Mouse (Mus musculus): ENCODE data around the gene Gm7137.

DNA sequence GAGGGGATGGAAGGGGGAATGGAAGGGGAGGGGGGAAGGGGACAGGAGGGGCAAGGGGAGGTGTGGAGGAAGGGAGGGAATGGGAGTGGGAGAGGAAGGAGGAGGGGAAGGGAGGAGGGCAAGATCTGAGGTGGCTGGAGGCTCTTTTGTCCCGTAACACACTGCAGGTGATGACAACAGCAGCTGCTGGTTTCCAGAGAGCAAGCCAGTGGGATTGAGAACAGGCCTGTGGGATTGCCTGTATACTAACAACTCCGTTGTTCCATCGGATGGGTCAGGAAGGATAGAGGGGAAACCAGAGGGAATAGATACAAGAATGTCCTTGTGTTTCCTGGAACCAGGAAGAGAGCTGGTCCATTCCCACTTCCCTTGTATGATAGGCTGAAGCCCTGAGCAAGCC lies 9.7 kb upstream of the Gm7137 start:
- TF ChIP-seq CTCF (IDR thresholded peaks at IDR 0.05; ENCODE audit: low read depth, low read length) = no peak
- TF ChIP-seq POLR2A (IDR thresholded peaks at IDR 0.05; ENCODE audit: borderline replicate concordance, low read depth, low read length) = no peak

Data from bone marrow macrophage, adult 2 months (primary cell).